Mouse (Mus musculus): Measurements from ENCODE around the gene Cort.
A peak's percentile ranks its signal among the peaks of the same experiment; 100 is the strongest.
"Not testable (repeated sequence)": the region's sequence is repeated elsewhere in the genome, so short reads cannot be mapped to it uniquely, and the experiment has no call there.

Cort gene

DNA sequence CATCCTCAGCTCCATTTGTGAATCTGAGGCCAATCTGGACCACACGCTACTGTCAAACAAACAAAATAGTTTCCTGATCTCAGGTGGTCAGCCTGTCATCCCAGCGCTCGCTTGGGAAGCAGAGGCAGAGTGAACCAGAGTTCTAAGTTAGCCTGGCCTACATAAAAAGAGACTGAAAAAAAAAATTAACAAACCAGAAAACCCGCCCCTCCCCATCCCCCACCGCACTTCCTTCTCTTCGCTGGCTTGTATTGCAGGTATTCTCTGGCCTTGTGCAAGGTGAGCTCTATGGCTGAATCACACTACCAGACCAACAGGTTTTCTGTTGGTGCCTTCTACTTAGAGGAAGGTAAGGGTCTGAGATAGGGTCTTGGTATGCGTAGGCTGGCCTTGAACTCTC is 21.0 kb upstream of the Cort start:
- no peak for DNase-seq (ENCODE audit: low read depth, low spot score)

- no peak for DNase-seq (ENCODE audit: low read depth, low spot score)
Measured at GRCm38 (mm10) chr4:149145151-149145550, 18.6 kb upstream of the Cort start.

- peak; percentile 78 for DNase-seq (ENCODE audit: low read depth, low spot score)
Measured at GRCm38 (mm10) chr4:149144459-149144858, 17.9 kb upstream of the Cort start.

GRCm38 (mm10) chr4:149143594-149143993 is 17.0 kb upstream of the Cort start:
- DNase-seq (ENCODE audit: low read depth, low spot score), result no peak

DNA sequence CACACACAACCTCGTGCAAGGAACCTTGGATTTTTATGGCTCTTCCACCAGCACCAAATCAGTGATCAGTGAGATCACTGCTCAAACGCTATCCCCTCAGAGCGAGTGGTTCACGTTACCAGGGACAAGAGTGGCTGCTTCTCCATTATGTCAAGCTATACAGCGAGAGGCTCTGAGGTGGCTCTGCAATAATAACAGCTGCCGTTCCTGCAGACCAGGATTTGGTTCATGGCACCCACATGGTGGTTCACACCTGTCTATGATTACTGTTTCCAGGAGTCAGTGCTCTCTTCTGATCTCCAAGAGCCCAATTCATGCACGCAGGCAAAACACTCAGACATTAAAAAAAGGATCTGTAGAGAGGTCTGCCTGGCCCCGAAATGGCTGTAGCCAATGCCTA is 12.0 kb upstream of the Cort start:
- no peak for DNase-seq (ENCODE audit: low read depth, low spot score)

DNA sequence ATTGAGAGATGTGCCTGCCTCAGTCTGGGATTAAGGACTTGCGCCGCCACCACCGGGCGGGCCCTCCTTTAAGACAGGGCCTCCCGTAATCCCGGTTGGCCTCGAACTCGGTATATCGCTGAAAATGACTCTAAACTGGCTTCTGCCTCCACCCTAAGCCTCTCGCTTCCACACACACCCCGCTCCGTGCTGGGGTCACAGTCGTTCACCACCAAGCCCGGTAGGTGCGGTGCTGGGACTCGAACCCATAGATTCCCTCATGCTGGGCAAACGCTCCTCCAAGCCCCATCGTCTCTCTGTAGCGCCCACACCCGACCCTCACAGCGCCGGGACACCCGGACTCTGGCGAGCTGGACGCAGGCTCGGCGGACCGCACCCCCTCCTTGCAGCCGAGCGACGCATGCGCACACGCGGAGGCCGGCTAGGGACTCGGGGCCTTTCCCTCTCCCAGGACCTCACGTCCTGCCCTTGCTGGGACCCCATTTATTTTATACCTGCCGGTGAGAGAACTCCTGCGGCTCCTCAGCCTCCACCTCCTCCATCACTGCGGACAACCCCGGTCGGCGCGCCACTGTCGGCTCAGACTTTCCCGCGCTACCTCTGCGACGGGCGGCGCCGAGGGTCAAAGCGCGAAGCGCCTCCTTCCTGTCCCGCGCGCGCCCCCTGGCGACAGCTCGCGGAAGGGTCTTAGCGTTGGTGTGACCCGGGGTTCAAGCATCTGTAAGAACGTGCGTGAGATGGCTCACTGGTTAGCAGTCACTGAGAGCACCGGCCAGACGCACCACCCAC is 10.6 kb upstream of the Cort start, which contains the start of gene Cenps:
Cenps (minus strand) TSS at position 648 of the 789 bp plus-strand sequence.
- DNase-seq (ENCODE audit: low read depth, low spot score), result peak; percentile 85

DNA sequence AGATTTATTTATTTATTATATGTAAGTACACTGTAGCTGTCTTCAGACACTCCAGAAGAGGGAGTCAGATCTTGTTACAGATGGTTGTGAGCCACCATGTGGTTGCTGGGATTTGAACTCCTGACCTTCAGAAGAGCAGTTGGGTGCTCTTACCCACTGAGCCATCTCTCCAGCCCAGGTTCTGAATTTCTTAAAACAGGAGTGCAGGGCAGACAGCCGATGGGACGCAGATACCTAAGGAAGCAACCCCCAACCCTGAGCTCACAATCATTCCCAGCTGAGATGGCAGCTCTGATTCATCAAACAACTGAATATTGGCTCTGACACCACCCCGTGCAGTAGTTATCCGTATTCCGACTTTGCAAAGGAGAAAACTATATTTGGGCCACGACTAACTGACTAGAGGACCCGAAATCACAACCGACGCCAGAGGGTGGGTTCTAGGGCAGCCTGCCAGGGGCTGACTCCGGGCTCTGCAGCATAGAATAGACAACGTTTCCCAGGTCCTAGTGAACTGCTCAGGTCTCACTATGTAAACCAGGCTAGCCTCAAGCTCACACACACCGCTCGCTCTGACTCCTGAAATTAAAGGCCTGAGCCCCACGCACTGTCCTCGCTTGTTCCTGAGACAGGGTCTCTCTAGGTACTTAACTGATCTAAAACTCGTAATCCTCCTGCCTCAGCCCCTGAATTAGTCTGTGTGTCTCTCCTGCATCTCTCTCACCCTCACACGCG is 9.7 kb upstream of the Cort start:
- DNase-seq (ENCODE audit: low read depth, low spot score), result no peak

GRCm38 (mm10) chr4:149133395-149133794 is 6.8 kb upstream of the Cort start:
- DNase-seq (ENCODE audit: low read depth, low spot score), result no peak

- no peak for DNase-seq (ENCODE audit: low read depth, low spot score)
Measured at GRCm38 (mm10) chr4:149131789-149132565, 5.4 kb upstream of the Cort start.

DNA sequence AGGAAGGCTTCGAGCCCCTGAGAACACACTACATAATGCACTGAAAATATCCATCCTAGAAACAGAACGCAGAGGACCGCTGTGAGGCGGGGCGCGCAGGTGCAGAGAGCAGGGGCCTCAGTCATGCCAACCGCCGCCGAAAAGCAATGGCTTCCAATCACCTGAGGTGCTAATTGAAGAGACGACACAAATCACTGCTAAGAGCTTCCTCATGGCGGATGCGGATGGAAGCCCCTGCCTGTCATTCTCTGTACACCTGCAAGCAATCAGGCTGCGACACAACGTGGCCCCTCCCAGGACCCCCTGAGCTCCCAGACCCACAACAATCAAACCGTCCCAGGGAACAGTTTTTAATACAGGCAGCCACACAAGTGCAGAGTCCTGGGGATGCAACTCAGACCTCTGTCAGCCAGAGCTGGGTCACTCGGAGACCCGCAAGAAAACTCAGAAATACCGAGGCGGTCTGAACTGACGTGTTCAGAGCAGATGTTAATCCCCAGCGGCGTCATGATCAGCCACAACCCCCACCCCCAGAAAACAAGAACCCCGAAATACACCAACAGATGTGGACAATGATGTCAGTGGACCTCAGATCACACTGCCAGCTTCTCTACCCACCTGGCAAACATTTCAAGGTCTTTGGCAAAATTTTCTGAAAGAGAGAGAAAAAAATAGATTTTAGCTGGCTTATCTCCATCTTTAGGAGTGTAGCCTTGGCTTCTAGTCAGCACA is 4.6 kb upstream of the Cort start:
- no peak for DNase-seq (ENCODE audit: low read depth, low spot score)

DNA sequence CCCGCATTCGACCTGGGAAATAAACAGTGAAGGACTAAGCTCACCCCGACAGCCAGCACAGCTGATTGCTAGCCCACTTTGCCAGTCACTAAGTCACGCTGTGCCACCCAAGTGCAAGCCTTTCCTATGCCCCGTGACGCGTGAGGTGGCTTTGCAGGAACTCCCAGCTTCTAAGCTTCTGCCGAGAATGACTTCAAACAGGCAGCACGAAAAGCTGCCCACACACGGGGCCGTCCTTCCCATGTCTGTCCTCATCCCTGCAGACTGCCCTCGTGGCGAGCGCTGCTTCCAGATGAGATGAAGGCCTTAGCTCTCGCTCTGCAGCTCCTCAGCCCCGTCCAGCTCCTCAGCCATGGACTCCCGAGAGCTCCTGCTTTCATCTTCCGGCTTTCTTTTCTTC is 1.9 kb upstream of the Cort start:
- DNase-seq (ENCODE audit: low read depth, low spot score), result no peak

- DNase-seq (ENCODE audit: low read depth, low spot score), result no peak
Measured at GRCm38 (mm10) chr4:149126115-149126509, 451 bp downstream of the Cort start.

- no peak for DNase-seq (ENCODE audit: low read depth, low spot score)
Measured at GRCm38 (mm10) chr4:149125341-149126114, 1.0 kb downstream of the Cort start.

GRCm38 (mm10) chr4:149123432-149123831 is 3.1 kb downstream of the Cort start:
- DNase-seq (ENCODE audit: low read depth, low spot score), result no peak

DNA sequence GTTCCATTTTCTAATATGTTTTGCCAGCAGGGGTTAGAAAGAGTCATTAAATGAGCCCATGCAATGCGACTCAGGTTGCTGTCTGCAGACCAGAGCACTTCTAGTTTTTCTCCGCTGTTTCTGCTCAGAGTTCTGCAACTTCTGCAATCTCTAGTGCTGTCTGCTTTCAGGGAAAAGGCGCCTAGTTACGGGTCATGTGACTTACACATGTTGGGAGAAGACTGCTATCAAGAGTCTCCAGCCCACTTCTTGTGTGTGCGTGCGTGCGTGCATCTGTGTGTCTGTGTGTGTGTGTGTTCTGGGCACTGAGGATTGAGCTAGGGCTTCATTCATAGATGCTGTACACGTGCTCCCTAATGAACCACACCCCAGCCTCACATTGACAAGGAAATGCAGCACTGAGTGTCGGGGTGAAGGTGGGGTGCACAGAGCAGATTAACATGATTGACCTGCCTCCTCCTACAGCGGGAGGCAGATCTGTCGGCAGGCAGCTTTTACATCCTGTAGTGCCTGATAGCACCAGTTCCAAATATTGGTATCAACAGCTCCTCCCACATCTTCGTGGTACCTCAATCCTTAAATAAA is 6.5 kb downstream of the Cort start:
- not testable (repeated sequence) for DNase-seq (ENCODE audit: low read depth, low spot score)

DNA sequence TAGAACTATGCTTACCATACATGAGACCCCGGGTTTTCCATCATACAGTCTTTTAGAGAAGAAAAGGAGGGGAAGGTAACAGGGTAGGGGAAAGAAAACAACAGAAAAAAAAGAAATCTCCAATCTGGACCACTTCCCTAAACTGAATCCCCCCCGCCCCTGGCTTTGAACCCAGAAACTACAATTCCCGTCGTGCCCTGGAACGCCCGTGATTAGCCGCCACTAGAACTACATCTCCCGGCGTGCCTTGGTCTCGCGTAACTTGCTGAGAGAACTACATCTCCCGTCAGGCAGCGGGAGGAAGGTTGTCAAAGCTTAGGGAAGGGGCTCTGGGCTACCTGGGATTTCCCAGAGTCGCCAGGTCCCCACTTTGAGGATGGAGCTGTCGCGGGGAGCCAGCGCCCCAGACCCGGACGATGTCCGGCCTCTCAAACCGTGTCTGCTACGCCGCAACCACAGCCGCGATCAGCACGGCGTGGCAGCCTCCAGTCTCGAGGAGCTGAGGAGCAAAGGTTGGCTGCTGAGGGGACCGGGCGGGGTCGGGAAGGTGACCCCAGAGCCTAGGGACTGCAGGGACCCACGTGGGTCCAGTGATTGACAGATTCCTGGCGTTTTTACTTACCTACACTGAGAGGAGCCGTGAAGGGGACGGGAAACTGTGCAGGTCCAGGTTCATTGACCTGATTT is 22.5 kb downstream of the Cort start, which contains the start of gene Dffa:
Dffa (plus strand) TSS at position 272 of the 687 bp plus-strand sequence.
- DNase-seq (ENCODE audit: low read depth, low spot score), result peak; percentile 86

GRCm38 (mm10) chr4:149101456-149101855 is 25.1 kb downstream of the Cort start:
- DNase-seq (ENCODE audit: low read depth, low spot score), result no peak

- not testable (repeated sequence) for DNase-seq (ENCODE audit: low read depth, low spot score)
Measured at GRCm38 (mm10) chr4:149100449-149100848, 26.1 kb downstream of the Cort start.

- DNase-seq (ENCODE audit: low read depth, low spot score), result peak; percentile 78
Measured at GRCm38 (mm10) chr4:149099369-149100017, 27.1 kb downstream of the Cort start, which contains the start of gene Pex14. TSS of gene Pex14 (minus strand) at chr4:149099876.
